Mouse (Mus musculus): Measurements from ENCODE around the gene Asb10.
A peak's percentile ranks its signal among the peaks of the same experiment; 100 is the strongest.

Asb10 gene

DNA sequence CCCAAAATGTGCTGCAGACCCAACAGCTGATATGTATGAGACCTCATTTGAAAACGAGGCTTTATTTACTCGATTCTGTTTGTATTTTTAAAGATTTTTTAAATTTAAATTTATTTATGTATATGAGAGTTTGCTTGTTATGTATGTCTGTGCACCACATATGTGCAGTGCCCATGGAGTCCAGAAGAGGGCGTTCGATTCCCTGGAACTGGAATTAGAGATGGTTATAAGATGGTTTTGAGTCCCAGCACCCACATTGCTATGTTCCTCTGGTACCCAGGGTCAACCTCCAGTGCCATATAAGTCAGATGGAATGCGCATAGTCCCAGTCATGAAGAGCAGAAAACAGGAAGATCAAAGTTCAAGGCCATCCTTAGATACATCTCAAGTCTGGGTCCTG is 6.5 kb downstream of the Asb10 start:
- DNase-seq: no peak

DNA sequence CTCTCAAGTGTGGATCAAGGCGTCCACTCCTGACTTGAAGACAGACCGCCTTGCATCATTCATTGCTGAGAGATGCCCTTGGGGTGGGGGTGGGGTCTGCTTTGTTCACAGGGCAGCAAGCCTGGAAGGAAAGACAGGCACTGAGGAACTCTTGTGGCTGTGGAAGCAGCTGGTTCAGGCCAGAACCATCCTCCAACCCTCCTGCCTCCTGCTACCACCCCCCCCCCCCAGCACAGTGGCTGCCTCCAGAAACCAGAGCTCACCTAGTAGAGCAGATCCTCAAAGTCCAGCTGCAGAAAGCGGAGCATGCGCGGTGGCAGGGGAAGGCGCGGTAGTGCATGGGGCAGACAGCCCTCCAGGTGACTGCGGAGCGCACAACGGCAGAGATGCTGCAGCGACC is 7.4 kb downstream of the Asb10 start:
- no peak for DNase-seq

DNA sequence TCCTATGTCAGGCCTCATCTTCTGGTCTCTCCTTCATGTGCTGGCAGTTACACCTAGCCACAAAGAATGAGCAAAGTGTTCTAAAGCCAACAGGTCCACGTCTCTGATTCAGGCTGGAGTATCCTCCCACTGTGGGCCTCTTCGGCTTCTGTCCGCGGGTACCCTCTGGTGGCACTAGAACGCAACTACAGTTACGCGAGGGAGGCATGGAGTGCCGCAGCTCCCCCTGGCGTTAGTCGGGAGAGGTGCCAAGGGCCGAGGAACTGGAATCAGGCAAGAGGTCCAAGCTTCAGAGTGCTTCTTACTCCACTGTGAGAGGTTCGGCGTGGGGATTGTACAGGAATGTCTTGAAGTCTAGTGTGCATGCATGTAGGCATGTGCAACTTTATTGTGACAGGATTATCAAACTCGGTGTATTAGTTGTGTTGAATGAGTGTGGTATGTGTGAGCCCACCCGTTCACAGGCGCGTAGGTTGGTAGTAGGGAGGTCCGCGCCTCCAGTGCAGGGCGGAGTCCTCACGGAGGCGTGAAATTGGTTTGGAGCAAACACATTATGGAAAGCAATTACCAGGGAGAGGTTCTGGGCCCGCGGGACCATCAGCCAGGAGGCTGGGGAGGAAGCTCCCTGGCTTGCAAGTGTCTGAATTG is 10.6 kb downstream of the Asb10 start:
- DNase-seq: peak; percentile 95

DNA sequence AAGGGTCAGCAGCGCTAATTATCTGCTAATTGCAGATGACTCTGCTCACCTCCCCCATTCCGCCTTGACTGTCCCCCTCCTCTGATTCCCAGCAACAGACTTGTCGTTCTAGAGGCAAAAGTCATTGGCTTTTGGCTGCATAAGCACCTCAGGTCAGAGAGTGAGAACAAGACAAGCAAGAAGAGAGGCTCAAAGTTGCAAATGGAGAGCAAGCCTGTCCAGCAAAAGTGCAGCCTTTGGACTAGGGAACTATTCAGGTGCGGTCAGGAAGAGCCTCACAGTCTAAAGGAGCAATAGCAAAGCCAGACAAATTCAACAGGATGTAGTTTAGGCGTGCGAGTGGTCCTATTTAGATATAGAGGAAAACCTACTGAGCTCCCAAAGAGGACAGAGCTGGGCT is 13.0 kb downstream of the Asb10 start:
- DNase-seq: no peak

DNA sequence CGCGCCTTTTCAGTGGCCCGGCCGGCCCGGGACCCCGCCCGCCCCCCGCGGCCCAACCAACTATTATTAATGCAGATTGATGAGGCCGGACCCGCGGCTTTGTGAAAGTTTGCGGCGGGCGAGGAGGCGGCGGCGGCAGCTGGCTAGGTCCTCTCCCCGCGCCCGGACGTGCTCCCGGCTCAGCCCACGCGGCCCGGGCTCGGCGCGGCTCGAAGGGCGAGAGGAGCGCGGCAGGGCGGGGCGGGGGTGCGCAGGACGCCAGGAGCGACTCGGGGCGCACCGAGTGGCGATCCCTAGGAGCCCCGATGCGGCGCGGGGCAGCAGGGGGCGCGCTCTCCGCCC is 13.9 kb downstream of the Asb10 start, which contains the start of gene Gbx1:
Gbx1 (minus strand) TSS at position 314 of the 342 bp plus-strand sequence.
- peak; percentile 66 for DNase-seq

DNA sequence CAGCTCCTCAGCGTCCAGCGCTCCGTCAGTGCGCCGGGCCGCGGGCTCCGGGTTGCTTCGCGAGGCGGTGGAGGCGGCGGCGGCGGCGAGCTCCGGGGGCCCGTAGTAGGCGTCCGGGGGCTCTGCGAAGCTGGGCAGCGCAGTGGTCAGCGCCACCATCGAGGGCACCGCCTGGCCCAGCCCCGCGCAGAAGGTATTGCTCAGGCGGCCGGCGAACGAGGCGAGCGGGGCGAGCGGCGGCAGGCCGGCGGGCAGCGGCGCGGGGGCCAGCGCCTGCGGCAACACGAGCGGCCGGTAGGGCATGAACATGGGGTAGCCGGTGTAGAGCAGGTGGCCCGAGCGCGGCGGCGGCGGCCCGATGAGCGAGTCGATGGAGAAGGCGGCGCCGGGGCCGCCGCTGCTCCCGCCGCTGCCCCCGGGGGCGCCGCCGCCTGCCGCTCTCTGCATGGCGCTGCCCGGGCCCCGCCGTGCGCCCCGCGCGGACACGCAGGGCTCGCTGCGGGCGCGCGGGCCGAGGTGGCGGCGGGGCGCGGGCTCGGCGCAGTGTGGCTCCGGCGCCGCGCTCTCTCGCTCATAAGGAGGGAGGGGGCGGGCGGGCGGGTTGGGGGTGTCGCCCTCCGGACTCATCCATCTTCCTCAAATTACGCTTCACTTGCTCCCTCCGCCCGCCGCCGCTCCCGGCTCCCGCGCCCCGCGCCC is 14.4 kb downstream of the Asb10 start:
- no peak for DNase-seq

DNA sequence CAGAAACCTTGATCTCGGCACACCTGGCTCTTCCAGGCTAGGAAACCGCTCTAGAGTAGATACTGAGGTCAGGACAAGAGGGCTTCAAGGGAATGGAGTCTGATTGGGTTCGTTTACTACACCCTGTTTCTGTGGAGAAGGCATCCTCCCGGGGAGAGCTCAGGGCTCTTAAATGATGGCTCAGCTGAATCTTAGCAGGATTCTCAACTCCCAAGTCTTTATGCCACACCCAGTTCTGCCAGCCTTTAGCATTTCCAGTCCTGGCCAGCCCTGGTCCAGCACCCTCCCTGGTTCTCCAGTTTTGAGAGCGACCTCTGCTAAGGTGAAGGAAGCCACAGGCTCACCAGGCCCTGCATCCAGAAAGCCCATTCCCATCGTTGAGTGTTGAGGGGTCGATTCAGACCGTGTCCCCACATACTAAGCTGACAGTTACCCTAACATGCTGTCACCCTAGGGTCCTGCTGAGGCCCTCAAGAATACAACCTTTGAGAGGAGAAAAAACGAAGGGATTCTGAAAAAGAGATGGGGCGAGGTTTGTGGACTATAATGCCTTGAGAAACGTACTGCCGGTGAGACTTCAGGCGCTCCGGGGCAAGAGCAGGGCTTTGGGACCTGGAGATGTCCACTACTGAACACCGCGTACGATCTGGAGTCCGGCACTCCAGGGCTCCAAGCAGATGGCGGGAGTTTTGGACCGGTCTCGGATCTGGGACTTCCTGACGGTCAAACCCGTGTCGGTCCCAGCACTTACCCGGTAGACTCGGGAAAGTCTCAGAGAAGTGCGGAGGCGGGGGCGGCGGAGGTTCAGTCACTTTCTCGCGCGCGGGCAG is 15.2 kb downstream of the Asb10 start:
- DNase-seq: no peak

DNA sequence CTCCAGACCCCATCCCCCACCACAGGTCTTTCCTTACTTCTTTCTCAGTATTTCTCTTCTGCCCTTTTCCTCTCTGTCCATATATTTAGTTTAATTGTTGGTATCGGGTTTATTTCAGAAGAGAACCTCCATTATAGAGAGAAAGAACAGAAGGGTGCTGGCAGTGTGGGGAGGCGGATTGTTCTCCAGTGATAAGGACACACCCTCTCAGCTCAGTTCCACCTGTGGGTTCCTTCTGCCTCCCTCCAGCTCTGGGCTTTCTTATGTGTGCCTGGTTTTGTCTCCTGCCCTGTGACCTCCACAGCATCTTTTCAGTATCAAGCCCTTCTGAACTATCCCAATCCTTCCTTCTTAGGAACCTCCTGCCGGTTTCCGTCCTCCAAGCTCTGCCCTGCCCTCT is 16.3 kb downstream of the Asb10 start:
- no peak for DNase-seq

DNA sequence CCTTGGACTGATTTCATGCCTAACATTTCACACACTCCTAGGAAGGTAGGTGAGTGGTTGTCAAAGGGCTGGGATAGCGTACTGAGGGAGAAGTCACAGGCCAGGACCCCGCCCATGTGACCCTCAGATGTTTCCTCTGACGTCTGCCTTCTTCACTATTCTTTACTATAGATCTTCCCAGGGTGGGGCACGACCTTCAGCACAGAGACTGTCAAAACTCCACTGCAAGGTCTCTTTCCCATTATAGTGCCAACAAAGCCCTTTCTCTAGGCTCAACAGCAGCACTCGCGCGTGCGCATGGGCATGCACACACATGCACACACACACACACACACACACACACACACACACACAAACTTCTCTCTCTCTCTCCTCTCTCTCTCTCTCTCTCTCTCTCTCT is 17.0 kb downstream of the Asb10 start:
- no peak for DNase-seq

DNA sequence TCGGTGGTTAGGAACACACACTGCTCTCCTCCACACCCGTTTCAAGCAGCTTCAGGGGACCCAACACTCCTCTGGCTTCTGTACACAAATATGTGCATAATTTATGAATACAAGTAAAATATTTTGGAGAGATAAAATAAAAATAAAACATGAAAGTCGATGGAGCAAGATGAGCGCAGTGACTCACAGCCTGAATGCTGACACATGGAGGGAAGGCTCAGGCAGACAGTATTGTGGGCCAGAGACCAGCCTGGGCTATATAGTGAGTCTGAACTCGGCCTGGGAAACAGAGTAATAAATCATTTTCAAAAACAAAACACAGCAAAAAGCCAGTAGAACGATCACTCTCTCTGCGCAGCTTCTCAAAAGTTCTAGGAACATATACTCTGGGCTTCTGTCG is 19.4 kb downstream of the Asb10 start:
- no peak for DNase-seq

DNA sequence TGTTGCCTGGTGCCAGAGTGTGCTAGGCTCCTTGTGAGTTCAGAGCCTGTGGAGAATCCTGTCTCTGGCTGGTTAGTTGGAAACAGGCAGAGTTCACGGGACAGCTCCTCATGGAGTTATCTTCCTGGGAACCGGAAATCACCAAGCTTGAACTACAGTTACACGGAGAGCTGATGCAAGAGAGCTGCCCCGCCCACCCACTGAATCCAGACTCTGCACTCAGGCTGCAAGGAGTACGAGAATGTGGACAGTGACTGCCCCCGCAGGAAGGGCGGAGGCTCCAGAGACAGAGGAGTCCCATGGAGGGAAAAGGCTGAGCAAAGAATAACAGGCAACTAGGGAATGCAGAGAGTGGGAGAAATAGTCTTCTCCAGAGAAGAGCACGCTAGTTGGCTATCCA is 28.5 kb downstream of the Asb10 start:
- peak; percentile 75 for DNase-seq

DNA sequence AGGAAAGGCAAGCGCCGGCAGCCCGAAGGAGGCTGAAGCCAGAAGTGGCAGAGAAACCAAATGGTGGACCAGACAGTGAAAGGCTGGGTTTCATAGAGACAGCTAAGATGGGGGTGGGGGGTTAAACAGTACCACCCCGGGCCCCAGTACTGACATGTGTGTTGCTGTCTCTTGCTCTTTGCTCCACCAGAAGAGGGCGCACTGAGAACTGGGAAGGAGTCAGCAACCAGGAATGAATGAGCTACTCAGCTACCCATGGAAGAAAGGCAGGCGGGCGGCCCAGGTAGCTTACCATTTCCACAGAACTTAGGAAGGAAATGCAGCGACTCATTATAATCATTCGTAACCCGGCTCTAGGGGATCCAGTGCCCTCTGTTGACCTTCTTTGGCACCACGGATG is 30.1 kb downstream of the Asb10 start:
- peak; percentile 70 for DNase-seq

DNA sequence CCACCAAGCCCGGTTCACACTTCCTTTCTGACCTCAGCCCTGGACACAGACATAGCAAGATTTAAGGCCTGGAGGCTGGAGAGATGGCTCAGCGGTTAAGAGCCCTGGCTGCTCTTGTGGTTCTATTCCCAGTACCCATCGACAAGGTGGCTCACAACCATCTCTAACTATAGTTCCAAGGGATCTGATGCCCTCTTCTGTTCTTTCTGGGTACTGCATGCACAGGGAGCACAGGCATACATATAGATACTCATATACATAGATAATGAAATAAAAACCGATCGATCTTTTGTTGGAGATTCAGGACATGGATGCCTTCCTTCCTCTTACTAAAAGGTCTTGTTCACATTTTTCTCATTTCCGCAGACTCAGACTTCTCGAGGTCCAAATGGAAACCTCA is 32.4 kb downstream of the Asb10 start:
- no peak for DNase-seq

DNA sequence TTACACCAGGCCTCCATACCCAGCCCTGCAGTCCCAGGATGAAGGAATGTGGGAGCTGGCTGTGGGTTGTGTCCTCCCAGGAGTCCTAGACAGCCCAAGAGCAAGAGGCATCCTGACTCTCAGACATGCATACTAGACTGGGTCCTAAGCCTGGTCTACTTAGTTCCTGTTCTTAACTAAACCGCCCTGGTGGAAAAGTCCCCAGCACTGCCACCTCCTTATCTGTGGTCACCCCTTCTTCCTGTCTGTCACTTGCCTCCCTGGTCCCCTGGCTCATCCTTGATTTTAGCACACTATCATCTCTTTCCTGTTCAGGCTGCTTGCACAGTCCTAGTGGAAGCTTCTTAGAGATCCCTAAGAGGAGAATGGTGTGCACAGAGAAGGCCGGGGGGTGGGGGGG is 35.3 kb downstream of the Asb10 start:
- no peak for DNase-seq

DNA sequence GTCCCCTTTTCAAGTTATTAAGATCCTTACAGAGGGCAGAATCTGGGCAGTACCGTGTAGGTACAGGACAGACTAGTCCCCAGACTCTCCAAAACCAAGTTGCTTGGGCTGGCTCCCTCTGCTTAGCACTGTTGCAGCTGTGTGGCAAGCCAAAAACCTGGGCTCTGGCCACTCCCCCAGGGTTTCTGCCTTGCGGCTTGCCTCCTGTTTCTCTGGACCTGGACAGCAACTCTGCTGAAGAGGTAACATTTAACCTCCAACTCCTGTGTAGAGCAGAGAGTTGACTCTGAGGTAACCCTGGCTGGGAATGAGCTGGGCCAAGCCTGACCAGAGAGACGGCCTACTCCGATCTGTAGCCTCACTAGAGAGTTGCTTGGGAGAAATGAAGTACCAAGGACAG is 38.0 kb downstream of the Asb10 start:
- DNase-seq: peak; percentile 39

DNA sequence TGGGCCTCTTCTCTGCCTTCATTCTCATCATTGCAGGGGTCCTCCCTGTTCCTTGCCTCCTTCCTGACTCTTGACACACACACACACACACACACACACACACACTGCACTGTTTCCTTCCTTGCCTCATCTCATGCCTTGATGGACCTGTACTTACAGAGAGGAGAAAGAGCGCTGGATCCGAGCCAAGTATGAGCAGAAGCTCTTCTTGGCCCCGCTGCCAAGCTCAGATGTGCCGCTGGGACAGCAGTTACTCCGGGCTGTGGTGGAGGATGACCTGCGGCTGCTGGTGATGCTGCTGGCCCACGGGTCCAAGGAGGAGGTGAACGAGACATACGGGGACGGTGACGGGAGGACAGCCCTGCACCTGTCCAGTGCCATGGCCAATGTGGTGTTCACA is 39.9 kb downstream of the Asb10 start:
- peak; percentile 52 for DNase-seq

DNA sequence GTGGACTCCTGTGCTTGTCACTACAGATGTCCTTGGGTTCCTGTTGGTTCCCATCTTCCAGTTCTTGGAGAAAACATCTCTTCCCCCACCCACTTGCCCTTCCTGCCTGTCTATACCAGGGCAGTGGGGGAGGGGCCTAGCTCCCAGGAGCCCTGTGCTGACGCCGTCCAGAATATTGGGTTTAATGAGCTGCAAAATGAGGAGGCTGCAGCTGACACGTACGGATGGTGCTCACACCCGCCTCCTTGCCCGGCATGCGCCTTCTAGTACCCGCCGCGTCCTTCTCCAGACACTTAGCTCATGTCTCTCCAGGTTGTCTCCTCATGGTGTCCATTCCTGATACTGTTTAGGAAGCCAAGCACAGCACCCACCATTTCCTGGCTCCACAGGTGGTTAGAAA is 41.7 kb downstream of the Asb10 start:
- no peak for DNase-seq

DNA sequence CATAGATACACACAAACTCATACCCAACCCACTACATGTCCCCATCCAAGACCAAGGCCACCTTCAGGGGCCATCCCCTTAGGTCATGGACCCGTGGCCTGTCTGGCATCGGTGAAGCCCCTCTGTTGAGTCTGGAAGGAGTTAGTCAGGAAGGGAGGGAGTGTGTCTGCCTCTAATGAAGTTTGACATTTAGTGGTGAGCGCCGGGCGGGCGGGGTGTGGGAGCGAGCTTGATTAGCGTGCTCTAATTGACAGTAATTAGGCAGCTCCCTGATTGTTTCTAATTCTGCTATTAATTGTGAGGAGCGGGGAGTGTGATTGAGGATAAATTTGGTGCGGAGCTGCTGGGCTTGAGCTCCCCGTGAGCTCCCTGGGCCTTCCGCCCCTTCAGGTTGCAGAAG is 43.3 kb downstream of the Asb10 start:
- no peak for DNase-seq

DNA sequence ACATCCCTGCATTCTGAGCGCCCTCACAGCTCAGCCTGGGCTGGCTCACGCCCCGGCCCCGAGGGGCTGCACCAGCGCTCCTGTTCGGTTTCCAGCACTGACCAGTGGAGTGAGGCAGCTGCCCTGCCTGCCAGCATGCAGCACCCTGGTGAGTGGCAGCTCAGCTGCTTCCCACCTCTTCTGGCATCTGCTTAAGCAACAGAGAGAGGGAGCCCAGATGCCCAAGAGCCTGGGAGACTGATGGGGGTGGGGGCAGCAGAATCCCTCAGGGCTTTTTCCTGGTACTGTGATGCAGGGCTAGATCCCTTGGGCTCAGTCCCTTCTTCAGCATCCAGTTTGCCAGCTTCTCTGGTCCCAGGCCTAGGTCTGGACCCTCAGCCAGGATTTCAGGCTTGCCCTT is 44.0 kb downstream of the Asb10 start:
- no peak for DNase-seq

DNA sequence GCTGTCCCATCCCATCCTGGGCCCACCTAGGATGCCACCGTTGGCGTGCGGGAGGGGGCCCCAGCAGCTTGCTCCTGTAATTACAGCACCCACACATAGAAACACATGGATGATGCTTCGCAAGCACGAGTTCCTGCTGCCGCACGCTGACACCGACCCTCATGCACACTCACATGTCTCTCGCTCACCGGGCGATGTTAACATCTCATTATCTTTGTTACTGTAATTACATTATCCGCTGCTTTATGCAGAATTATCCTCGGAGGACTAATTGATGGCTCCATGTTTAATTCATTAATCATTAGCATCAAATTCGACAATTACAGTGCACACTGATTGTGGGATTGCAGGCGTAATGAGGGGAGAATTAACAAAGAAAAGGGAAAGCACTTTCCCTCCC is 45.8 kb downstream of the Asb10 start:
- no peak for DNase-seq

DNA sequence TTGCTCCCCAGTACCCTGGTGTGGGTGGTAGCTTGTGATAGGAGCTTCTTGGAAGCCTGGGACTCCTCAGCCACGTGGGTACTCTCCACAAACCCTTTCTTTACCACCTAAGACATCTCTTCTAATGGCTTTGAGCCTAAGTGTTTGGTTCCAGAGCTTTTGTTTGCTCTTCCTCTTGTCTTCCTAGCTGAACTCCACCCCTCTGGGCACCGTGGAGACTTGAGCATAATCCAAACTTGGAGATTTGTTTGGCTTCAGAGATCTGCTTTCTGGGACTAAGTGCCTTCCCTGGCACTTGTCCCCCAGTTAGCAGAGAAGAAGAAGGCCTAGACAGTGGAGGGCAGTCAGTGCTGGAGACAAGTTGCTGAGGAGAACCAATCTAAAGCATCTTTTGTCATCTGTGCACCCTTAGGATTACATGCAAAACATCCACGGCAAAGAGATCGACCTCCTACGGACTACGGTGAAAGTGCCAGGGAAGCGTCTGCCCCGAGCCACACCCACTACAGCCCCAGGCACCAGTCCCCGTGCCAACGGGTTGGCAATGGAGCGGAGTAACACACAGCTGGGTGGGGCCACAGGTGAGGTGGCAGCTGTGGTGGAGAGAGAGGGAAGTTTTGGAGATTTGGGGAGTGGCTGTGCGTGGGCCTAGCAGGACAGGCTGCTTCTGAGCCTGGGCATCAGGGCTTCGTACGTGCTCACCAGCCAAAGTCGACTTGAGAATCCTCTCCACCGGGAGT is 48.1 kb downstream of the Asb10 start:
- no peak for DNase-seq

DNA sequence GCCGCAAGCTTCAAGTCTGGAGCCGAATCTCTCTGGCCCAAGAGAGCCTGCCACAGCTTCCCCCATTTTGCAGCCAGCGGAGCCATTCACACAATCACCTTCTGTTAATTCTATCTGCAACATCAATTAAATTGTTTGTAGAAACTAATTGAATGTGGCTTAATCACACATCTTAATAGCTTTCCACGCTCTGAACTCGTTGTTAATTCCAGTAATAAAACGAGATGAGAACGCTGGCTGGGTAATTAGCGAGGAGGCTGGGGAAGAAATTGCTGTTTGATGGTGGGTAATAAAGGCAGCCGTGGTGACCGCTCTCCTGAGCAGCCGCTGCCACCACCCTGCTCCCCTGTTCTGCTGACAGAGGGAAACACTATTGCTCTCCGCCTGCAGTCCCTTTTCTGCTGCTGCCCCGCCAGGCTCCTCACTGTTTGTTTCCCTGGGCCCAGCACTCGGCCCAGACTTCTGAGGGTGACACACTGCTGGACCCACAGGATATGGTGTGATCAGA is 50.3 kb downstream of the Asb10 start:
- no peak for DNase-seq

DNA sequence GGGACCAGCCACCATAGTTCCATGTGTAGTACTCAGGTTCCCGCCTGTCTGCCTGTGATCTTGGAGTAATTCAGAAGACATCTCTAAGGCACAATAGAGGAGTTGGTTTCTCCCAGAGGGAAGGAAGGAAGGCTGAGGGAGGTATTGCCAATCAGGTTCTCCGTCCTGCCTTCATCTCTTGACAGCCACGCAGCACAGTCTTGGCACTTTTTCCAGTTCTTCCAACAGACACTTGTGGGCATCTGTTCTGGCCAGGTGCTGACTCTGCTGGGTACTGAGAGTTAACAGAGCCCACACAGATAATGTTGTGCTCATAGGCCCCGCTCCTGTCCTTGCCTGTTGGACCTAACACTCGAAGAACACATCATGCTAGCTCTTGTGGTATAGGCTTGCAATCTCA is 54.0 kb downstream of the Asb10 start:
- no peak for DNase-seq
